In the genomic region with DNA sequence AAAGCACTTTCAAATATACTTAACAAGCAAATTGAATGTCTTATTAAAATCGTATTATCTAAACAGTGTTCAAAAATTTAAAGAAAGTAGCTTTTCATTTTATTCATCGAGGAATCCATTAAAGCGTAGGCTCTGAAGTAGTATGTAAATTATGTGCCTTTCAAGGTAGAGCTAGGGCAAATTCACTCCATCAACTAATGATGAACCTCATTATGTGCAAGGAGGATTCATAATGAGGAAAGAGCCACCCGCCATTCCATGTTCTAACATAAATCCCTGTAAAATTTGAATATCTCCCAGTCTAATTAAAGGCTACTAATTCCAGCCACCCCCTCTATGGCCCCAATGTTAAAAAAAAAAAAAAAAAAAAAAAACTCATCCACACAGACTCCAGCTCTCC, we compare ENCODE assay signal across 10 mouse cellular contexts.
DNase-seq lines count a peak whose midpoint lies in the region; ATAC-seq lines count a peak whose summit lies in the region.
"Had no signal": no experiment of that assay in that cellular context is flagged by ENCODE, and none has a peak within 500 bp of the region (broad histone marks: within the 10 kb centered on the region; RNA-seq: fewer than 3 reads in every experiment).

No protein-coding gene starts in this region.

- H3K4me1 ChIP-seq in hindbrain, embryonic 14.5 days (replicated peaks; ENCODE audit: control insufficient read depth, insufficient read depth, low read length): peaks cover 56% of the 10 kb centered on the region
- peaks cover 21% of the 10 kb centered on the region for H3K4me1 ChIP-seq in hindbrain, embryonic 16.5 days (ENCODE audit: control insufficient read depth, insufficient read depth, low read depth, low read length)
- H3K4me1 ChIP-seq in embryonic facial prominence, embryonic 10.5 days: peaks cover 83% of the 10 kb centered on the region
- H3K4me1 ChIP-seq in forebrain, embryonic 12.5 days: peaks cover 75% of the 10 kb centered on the region
- H3K4me1 ChIP-seq in midbrain, embryonic 10.5 days: peaks cover 84% of the 10 kb centered on the region

- no peak overlapping the region for H3K9ac ChIP-seq in hindbrain, embryonic 14.5 days
- H3K9ac ChIP-seq in hindbrain, embryonic 16.5 days (ENCODE audit: low read depth, low read length): no peak overlapping the region; the same call in 1 of the 2 replicates
- H3K9ac ChIP-seq in forebrain, embryonic 12.5 days: no peak overlapping the region

- H3K36me3 ChIP-seq in hindbrain, embryonic 14.5 days (replicated peaks; ENCODE audit: control insufficient read depth, insufficient read depth): no peaks in the 10 kb centered on the region
- no peaks in the 10 kb centered on the region for H3K36me3 ChIP-seq in hindbrain, embryonic 16.5 days (ENCODE audit: control insufficient read depth, insufficient read depth, low read length)
- H3K36me3 ChIP-seq in embryonic facial prominence, embryonic 10.5 days (replicated peaks): no peaks in the 10 kb centered on the region
- H3K36me3 ChIP-seq in forebrain, embryonic 12.5 days (replicated peaks): no peaks in the 10 kb centered on the region
- H3K36me3 ChIP-seq in midbrain, embryonic 10.5 days: no peaks in the 10 kb centered on the region

- H3K27me3 ChIP-seq in hindbrain, embryonic 14.5 days (ENCODE audit: control insufficient read depth, insufficient read depth, low read length): peaks cover 14% of the 10 kb centered on the region
- peaks cover 2% of the 10 kb centered on the region; the same call in 1 of the 2 replicates for H3K27me3 ChIP-seq in hindbrain, embryonic 16.5 days (replicated peaks; ENCODE audit: control insufficient read depth, insufficient read depth, low read length)
- H3K27me3 ChIP-seq in embryonic facial prominence, embryonic 10.5 days (replicated peaks; ENCODE audit: low read depth, poor library complexity, severe bottlenecking): no peaks in the 10 kb centered on the region
- H3K27me3 ChIP-seq in forebrain, embryonic 12.5 days: peaks cover 7% of the 10 kb centered on the region
- H3K27me3 ChIP-seq in midbrain, embryonic 10.5 days (ENCODE audit: low read depth, poor library complexity, severe bottlenecking): no peaks in the 10 kb centered on the region

- WGBS in hindbrain, embryonic 14.5 days: 57% methylated on average over 4 of the region's 4 CpGs
- 56% methylated on average over 4 of the region's 4 CpGs for WGBS in hindbrain, embryonic 16.5 days
- WGBS in embryonic facial prominence, embryonic 10.5 days: 78% methylated on average over 4 of the region's 4 CpGs
- WGBS in forebrain, embryonic 12.5 days: 19% methylated on average over 4 of the region's 4 CpGs
- WGBS in midbrain, embryonic 10.5 days: 72% methylated on average over 4 of the region's 4 CpGs

- H3K4me2 ChIP-seq in hindbrain, embryonic 14.5 days (replicated peaks): peak overlapping the region; percentile 41
- H3K4me2 ChIP-seq in hindbrain, embryonic 16.5 days (ENCODE audit: low read length): no peak overlapping the region
- peak overlapping the region; percentile 48 for H3K4me2 ChIP-seq in forebrain, embryonic 12.5 days

- H3K9me3 ChIP-seq in hindbrain, embryonic 14.5 days (ENCODE audit: control insufficient read depth, low read length): no peaks in the 10 kb centered on the region
- H3K9me3 ChIP-seq in hindbrain, embryonic 16.5 days (ENCODE audit: control insufficient read depth, low read length): no peaks in the 10 kb centered on the region
- H3K9me3 ChIP-seq in embryonic facial prominence, embryonic 10.5 days: no peaks in the 10 kb centered on the region
- no peaks in the 10 kb centered on the region for H3K9me3 ChIP-seq in forebrain, embryonic 12.5 days
- H3K9me3 ChIP-seq in midbrain, embryonic 10.5 days (replicated peaks): no peaks in the 10 kb centered on the region

- DNase-seq in hindbrain, embryonic 14.5 days (ENCODE audit: low spot score): no peak
- DNase-seq in embryonic facial prominence, embryonic 10.5 days (ENCODE audit: low spot score): no peak
- no peak for DNase-seq in midbrain, embryonic 10.5 days (ENCODE audit: low spot score)
- no peak for DNase-seq in kidney, adult 9 months
- DNase-seq in adrenal gland, adult 2 months: no peak
- DNase-seq in embryo, embryonic 10 days (ENCODE audit: low spot score): no peak
- DNase-seq: cerebellum, postnatal 14 days; gastrocnemius, postnatal 36 days had no signal

- ATAC-seq in hindbrain, embryonic 14.5 days (ENCODE audit: low FRiP score): no peak
- ATAC-seq in hindbrain, embryonic 16.5 days: no peak
- ATAC-seq in forebrain, embryonic 12.5 days (ENCODE audit: low FRiP score): peak; percentile 16; the same call in 1 of the 2 replicates

- H3K4me3 ChIP-seq in hindbrain, embryonic 14.5 days (replicated peaks; ENCODE audit: low read length): no peak overlapping the region
- H3K4me3 ChIP-seq in hindbrain, embryonic 16.5 days (ENCODE audit: low read length): no peak overlapping the region
- H3K4me3 ChIP-seq in embryonic facial prominence, embryonic 10.5 days: peak overlapping the region; percentile 51; the same call in 1 of the 2 replicates
- peak overlapping the region; percentile 17; the same call in 1 of the 2 replicates for H3K4me3 ChIP-seq in forebrain, embryonic 12.5 days (replicated peaks)
- peak overlapping the region; percentile 41 for H3K4me3 ChIP-seq in midbrain, embryonic 10.5 days

- H3K27ac ChIP-seq in hindbrain, embryonic 14.5 days: no peak overlapping the region
- H3K27ac ChIP-seq in hindbrain, embryonic 16.5 days (ENCODE audit: low read depth, low read length): no peak overlapping the region
- H3K27ac ChIP-seq in embryonic facial prominence, embryonic 10.5 days (replicated peaks): peak overlapping the region; percentile 40; the same call in 1 of the 2 replicates
- H3K27ac ChIP-seq in forebrain, embryonic 12.5 days: peak overlapping the region; percentile 81
- peak overlapping the region; percentile 61 for H3K27ac ChIP-seq in midbrain, embryonic 10.5 days (replicated peaks)

Comparison
In these comparisons a context has a peak if more than half of its experiments do, and no peak if none do; other contexts are left out.
1. H3K27ac ChIP-seq: peak in embryonic facial prominence, embryonic 10.5 days (single experiment), forebrain, embryonic 12.5 days (single experiment) and midbrain, embryonic 10.5 days (single experiment); none in hindbrain, embryonic 14.5 days (single experiment) and hindbrain, embryonic 16.5 days (single experiment).
2. H3K4me3 ChIP-seq: peak in embryonic facial prominence, embryonic 10.5 days (single experiment), forebrain, embryonic 12.5 days (single experiment) and midbrain, embryonic 10.5 days (single experiment); none in hindbrain, embryonic 14.5 days (single experiment) and hindbrain, embryonic 16.5 days (single experiment).